Mouse (Mus musculus): Measurements from ENCODE around the gene Pak6. TPM values are rescaled to one million over a fixed set of nuclear protein-coding genes. Genes with fewer than 3 reads are reported as not detected.

Gene Pak6
- total RNA-seq, 2 experiments from 2014 or later: 96.4 to 102 TPM

- no peak for DNase-seq (ENCODE audit: extremely low spot score in 1 of 2, low spot score in 2 of 2)
- no peak for TF ChIP-seq CTCF (IDR thresholded peaks at IDR 0.05)
- H3K4me3 ChIP-seq: no peak overlapping the region
- H3K27ac ChIP-seq: no peak overlapping the region
- intact Hi-C loops (cut with DNase I): no loop called here
These were observed 6.1 kb downstream of the Pak6 start for GRCm38 (mm10) chr2:118669245-118669644.

DNA sequence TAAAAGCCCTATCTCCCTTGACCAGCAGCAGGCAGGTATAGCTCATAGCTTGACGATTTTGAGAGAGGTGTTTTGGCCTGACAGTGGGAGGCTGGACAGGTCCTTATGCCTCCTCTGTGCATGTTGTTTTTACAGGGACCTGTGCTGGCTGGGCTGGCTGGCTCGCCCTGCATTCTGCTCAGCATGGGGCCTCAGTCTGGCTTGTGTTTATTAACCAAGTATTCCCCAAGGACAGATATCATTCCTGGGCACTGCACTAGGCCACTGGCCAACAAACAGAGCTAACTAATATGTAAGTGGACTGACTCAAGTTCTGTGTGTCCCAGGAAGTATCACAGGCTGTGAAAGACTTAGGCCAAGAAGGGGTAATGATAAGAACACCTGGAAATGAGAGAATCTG, 6.7 kb downstream of the Pak6 start:
- no peak for TF ChIP-seq CTCF (IDR thresholded peaks at IDR 0.05)
- Histone ChIP-seq H3K27ac (no peak overlapping the region), H3K4me3 (no peak overlapping the region)
- intact Hi-C loops (cut with DNase I): no loop called here
- no peak for DNase-seq (ENCODE audit: extremely low spot score in 1 of 2, low spot score in 2 of 2)

GRCm38 (mm10) chr2:118671728-118672127, 8.6 kb downstream of the Pak6 start:
- intact Hi-C loops (cut with DNase I): no loop called here
- no peak for TF ChIP-seq CTCF (IDR thresholded peaks at IDR 0.05)
- no peak overlapping the region for H3K27ac ChIP-seq
- no peak for DNase-seq (ENCODE audit: extremely low spot score in 1 of 2, low spot score in 2 of 2)
- no peak overlapping the region for H3K4me3 ChIP-seq

- intact Hi-C loops (cut with DNase I): no loop called here
- no peak for TF ChIP-seq CTCF (IDR thresholded peaks at IDR 0.05)
- DNase-seq (ENCODE audit: extremely low spot score in 1 of 2, low spot score in 2 of 2): no peak
These were observed 10.8 kb downstream of the Pak6 start for GRCm38 (mm10) chr2:118673686-118674465.

DNA sequence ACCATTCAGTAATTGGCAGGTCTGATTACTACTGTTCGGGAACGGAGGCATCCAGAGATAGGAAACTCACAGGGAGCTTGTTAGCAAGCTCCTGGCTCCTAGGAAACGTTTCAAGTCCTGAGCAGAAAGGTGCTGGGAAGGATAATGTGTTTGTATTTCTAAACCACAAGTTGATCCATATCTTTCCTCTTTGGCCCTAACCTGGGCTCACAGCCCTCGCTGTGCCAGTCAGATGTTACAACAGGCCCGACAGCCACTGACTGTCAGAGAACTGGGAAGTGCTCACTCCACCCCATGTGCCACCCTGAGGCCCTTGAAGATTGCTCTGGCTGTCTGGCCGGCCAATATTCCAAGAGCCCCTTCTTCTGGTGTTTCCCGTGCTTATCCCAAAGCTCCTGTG, 11.4 kb downstream of the Pak6 start:
- no peak for DNase-seq (ENCODE audit: extremely low spot score in 1 of 2, low spot score in 2 of 2)
- H3K4me3 ChIP-seq: no peak overlapping the region
- H3K27ac ChIP-seq: no peak overlapping the region
- intact Hi-C loops (cut with DNase I): no loop called here
- no peak for TF ChIP-seq CTCF (IDR thresholded peaks at IDR 0.05)

More at GRCm38 (mm10) chr2:118673686-118674465, 10.8 kb downstream of the Pak6 start:
- Histone ChIP-seq H3K27ac (no peak overlapping the region), H3K4me3 (no peak overlapping the region)

DNA sequence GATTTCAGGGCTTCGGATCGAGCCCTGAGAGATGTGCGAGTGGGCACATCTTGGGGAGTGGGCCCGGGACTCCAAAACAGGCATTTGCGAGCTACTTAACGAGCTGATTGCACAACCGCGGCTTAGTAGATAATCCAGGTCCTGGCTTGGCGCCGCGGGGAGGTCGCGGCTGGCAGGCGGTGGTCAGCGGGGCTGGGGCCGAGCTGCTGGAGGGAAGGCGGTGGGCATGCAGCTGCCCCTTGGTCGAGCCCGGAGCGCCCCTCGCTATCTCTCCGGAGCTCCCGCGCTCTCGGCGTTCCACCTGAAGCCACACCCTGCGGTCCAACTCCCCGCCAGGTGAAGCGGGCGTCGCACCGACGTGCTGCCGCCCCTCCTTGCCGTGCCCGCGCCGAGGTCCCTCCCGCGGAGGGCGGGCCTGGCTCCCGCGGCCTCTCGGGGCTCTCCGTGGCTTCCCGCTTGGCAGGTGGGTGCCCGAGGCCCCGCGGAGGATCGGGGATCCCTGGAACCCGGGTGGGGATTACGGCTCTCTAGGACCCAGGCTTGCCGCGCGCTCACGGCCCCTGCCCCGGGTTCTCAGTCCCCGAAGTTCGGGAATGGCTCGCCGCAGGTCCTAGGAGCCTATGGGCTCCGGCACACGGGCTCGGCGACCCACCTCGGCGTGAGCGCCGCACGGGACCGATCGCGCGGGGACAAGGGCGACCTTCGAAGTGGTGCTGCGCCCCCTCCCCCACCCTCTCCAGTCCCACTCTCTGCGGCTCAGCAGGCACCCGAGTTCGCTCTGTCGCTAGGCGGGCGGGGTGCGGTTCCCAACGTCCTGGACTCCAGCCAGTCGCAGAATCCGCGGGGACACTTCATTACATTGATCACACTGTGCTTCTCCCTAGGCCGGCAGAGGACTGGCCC, 14.0 kb downstream of the Pak6 start:
- TF ChIP-seq CTCF (IDR thresholded peaks at IDR 0.05): no peak
- peak overlapping the region; percentile 55 for H3K4me3 ChIP-seq
- intact Hi-C loops (cut with DNase I): no loop called here
- DNase-seq (ENCODE audit: extremely low spot score in 1 of 2, low spot score in 2 of 2): peak in 1 of 2 experiments; percentile 46
- peak overlapping the region; percentile 63 for H3K27ac ChIP-seq

DNA sequence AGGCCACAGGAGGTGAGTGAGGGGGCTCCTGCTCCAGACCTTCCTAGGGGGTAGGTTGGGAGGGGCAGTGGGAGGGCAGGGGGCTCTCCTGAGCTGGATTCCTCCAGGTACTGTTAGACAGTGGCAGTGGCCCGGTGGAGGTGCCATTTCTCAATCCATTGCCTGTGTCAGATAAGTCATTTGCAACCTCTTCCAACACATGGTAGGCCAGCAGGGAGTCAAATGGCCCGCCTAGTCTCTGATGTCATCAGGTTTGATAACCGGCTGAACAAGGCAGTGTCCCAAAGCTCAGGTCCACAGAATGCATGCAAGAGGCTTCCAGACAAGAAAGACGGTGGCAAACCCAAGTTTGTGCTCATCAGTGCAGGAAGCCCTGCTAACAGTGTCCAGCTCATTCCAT, 14.7 kb downstream of the Pak6 start:
- peak overlapping the region; percentile 55 for H3K4me3 ChIP-seq
- DNase-seq (ENCODE audit: extremely low spot score in 1 of 2, low spot score in 2 of 2): no peak
- TF ChIP-seq CTCF (IDR thresholded peaks at IDR 0.05): no peak
- intact Hi-C loops (cut with DNase I): no loop called here
- H3K27ac ChIP-seq: peak overlapping the region; percentile 63; the same call in 1 of the 2 replicates

DNA sequence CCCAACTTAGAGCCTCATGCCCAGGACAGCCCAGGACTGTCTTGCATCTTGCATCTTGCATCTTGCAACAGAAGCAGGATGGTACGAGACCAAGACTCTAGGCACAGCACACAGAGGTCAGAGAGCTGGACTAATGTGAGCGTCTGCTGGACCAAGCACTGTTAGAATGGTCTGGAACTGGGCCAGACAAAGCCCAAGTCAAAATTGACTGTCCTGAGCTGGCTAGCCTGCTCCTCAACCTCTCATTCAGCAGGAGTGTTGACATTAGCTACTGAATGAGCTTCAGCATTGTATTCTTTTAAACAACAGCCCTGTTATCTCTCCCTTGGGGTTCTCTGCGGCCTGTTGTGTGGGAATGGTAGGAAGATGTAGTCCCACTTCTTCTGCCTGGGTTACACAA, 16.5 kb downstream of the Pak6 start:
- Histone ChIP-seq H3K27ac (no peak overlapping the region), H3K4me3 (no peak overlapping the region)
- no peak for TF ChIP-seq CTCF (IDR thresholded peaks at IDR 0.05)
- DNase-seq (ENCODE audit: extremely low spot score in 1 of 2, low spot score in 2 of 2): no peak
- intact Hi-C loops (cut with DNase I): no loop called here

- DNase-seq (ENCODE audit: extremely low spot score in 1 of 2, low spot score in 2 of 2): no peak
- intact Hi-C loops (cut with DNase I): no loop called here
- Histone ChIP-seq H3K4me3 (no peak overlapping the region), H3K27ac (no peak overlapping the region)
- TF ChIP-seq CTCF (IDR thresholded peaks at IDR 0.05): no peak
These were observed 17.8 kb downstream of the Pak6 start for GRCm38 (mm10) chr2:118680926-118681325.

- no peak for TF ChIP-seq CTCF (IDR thresholded peaks at IDR 0.05)
- DNase-seq (ENCODE audit: extremely low spot score in 1 of 2, low spot score in 2 of 2): no peak
- no peak overlapping the region for H3K27ac ChIP-seq
- intact Hi-C loops (cut with DNase I): no loop called here
- no peak overlapping the region for H3K4me3 ChIP-seq
These were observed 19.6 kb downstream of the Pak6 start for GRCm38 (mm10) chr2:118682544-118683260.

DNA sequence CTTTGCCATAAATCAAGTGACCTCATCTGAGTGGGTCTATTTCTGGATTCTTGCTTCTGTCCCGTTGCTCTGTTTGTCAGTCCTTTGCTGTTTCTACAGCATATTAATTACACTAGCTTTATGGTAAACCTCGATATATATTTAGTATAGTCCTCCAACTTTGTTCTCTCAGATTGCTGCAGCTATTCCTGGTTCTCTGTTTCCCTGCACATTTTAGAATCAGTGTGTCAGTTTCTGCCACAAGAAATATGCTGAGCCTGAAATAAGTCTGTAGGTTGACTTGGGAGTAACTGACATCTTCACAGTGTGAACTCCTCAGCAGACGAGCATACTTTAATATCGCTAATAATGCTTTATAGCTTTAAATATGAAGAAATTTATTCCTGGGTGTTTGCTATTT, 22.0 kb downstream of the Pak6 start:
- intact Hi-C loops (cut with DNase I): no loop called here
- DNase-seq (ENCODE audit: extremely low spot score in 1 of 2, low spot score in 2 of 2): no peak
- Histone ChIP-seq H3K4me3 (no peak overlapping the region), H3K27ac (no peak overlapping the region)
- no peak for TF ChIP-seq CTCF (IDR thresholded peaks at IDR 0.05)

DNA sequence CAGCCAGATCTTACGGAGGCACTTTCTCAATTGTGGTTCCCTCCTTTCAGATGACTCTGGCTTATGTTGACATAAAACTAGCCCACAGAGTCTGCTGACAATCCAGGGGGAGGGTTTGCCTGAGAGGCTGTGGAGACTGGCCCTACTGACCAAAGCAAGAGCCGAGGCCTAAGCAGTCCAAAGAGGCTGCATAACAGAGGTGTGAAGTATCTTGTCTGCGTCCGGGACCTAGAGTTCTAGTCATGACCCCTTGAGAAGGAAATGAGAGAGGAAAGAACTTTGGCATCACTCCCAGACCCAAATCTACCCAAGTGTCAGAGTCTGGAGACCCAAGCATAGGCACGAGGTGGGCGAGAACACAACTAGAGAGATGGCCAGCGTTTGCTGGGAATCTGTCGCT, 23.6 kb downstream of the Pak6 start:
- no peak for DNase-seq (ENCODE audit: extremely low spot score in 1 of 2, low spot score in 2 of 2)
- Histone ChIP-seq H3K27ac (no peak overlapping the region), H3K4me3 (no peak overlapping the region)
- TF ChIP-seq CTCF (IDR thresholded peaks at IDR 0.05): no peak
- intact Hi-C loops (cut with DNase I): no loop called here
